Mouse (Mus musculus) kidney, embryonic 15.5 days (tissue): ENCODE results near the gene Lztr1. TPM values are rescaled to one million over a fixed set of nuclear protein-coding genes. Genes with fewer than 3 reads are reported as not detected.
A peak's percentile ranks its signal among the peaks of the same experiment; 100 is the strongest.
"Not testable (repeated sequence)": the region's sequence is repeated elsewhere in the genome, so short reads cannot be mapped to it uniquely, and the experiment has no call there.

Experiments used
- ATAC-seq: fragments of 200-750 bp; cut with Nextera tagmentation; replicated peaks from 2 replicates; pipeline ENCODE4 v1.8.0; 2017; ENCODE audit warnings: moderate TSS enrichment; ENCODE audit not compliant: low FRiP score
- H3K27ac ChIP-seq: fragments of 300-500 bp; sonication (generic); 2 replicates; pipeline ENCODE4 v1.5.1; 2015; ENCODE audit warnings: mild to moderate bottlenecking, inconsistent platforms
- H3K27me3 ChIP-seq: fragments of 300-500 bp; sonication (generic); 2 replicates; pipeline ENCODE4 v1.6.1; 2015; ENCODE audit warnings: inconsistent platforms
- H3K36me3 ChIP-seq: fragments of 300-500 bp; sonication (generic); 2 replicates; pipeline ENCODE4 v1.6.1; 2015; ENCODE audit warnings: inconsistent platforms
- H3K4me1 ChIP-seq: fragments of 300-500 bp; sonication (generic); 2 replicates; pipeline ENCODE4 v1.6.1; 2015; ENCODE audit warnings: inconsistent platforms
- H3K4me2 ChIP-seq: fragments of 300-500 bp; sonication (generic); 2 replicates; pipeline ENCODE4 v1.6.1; 2015; ENCODE audit warnings: moderate library complexity, mild to moderate bottlenecking, inconsistent platforms
- H3K4me3 ChIP-seq: fragments of 300-500 bp; sonication (generic); replicated peaks from 2 replicates; pipeline ENCODE4 v1.5.1; 2015; ENCODE audit warnings: mild to moderate bottlenecking, inconsistent platforms
- H3K9ac ChIP-seq: fragments of 300-500 bp; sonication (generic); 2 replicates; pipeline ENCODE4 v1.6.1; 2015; ENCODE audit warnings: mild to moderate bottlenecking, inconsistent platforms
- H3K9me3 ChIP-seq: fragments of 300-500 bp; sonication (generic); replicated peaks from 2 replicates; pipeline ENCODE4 v1.6.1; 2016; ENCODE audit warnings: inconsistent platforms
- WGBS: fragments of 180-500 bp; shearing (Covaris S2); methylation state at CpG from one replicate; pipeline ENCODE4 v1.1.7; 2015; ENCODE audit warnings: mixed read lengths; 5-methylcytosine and 5-hydroxymethylcytosine counted together
- polyA plus RNA-seq: library from polyadenylated mRNA; unstranded; fragments of >200 nt; fragmentation: Nextera tagmentation; extraction: Ambion mirVana; gene quantifications from 2 replicates; pipeline ENCODE4 v1.2.1, GENCODE M21; 2015

Lztr1 gene
- polyA plus RNA-seq, 1 experiment from 2014 or later = 96.0 TPM

DNA sequence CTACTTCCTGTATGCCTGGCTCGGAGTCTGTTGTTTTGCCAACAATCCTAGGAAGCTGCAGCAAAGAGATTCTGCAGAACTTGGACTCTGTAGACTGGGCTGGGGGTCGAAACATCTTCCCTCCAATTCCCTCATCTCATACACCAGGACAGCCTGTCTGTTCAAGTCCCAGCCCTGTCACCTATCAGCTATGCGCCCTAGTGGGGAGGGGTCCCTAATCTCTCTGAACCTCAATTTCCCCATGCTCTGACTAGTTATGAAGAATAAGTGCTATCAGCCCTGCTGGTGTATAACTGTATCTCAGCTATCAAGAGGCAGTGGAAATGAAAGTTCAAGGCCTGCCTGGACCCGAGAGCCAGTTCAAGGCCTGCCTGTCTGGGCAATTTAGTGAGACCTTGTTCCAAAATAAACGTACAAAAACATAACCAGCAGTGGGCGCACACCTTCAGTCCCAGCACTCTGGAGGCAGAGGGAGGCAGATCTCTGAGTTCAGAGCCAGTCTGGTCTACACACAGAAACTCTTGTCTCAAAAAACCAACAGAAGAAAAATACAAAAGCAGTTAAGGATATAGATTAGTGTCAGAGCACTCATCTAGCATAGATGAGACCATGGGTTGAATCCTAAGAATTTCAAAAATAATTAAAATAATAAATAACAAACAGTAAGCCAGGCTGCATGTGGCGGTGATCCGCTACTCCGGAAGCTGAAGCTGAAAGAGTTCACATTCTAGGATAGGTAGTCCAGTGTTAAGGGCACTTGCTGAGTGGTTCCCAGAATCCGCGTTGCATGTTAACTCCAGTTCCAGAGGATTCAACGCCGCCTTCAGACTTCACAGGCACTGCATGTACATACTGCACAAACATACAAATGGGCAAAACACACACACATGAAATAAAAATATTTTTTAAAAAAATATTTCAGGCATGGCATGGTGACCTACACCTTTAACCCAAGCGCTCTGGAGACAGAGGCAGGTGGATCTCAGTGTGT lies 19.7 kb upstream of the Lztr1 start:
- Histone ChIP-seq H3K4me2 (peak overlapping the region; percentile 93), H3K9ac (peak overlapping the region; percentile 41; the same call in 1 of the 2 replicates), H3K4me1 (peaks cover 13% of the 10 kb centered on the region), H3K27ac (no peak overlapping the region), H3K27me3 (peaks cover 21% of the 10 kb centered on the region), H3K9me3 (no peaks in the 10 kb centered on the region), H3K36me3 (peaks cover 39% of the 10 kb centered on the region), H3K4me3 (peak overlapping the region; percentile 53)
- 48% methylated on average over 14 of the region's 14 CpGs for WGBS
- ATAC-seq = no peak

DNA sequence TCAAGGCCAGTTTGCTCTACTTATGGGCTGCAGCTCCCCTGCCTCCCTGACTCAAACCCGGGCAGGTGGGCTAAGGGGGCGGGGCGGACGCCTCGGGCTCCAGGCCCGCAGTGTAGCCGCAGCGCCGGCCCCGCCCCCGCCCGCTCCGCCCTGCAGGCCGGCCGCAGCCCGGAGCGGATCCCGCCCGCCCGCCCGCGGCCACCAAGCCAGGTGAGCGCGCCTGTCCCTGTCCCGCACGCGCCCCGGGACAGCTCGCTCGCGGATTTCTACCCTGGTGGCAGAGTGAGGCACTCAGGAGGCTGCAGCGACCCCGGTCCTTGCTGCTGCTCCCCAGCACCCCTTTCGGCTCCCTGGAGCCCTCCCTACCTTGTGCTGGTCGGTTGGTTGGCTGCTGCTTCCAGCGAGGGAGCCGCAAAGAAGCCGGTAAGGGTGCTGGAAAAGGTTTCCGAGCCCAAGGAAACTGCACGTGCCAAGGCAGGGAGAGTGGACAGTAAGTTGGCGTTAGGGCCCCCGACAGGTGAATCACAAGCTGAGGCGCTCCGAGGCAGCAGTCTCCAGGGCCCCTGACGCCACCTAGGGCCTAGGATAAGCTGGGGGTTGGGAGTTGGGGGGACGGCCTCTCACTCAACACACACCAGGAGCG lies 18.9 kb upstream of the Lztr1 start, which contains the start of gene Aifm3:
Aifm3 (plus strand) TSS at position 143 of the 643 bp plus-strand sequence.
- ATAC-seq = peak; percentile 84
- H3K9me3 ChIP-seq = no peaks in the 10 kb centered on the region
- H3K9ac ChIP-seq = peak within 1 kb of the TSS; percentile 41
- peak within 1 kb of the TSS; percentile 53 for H3K4me3 ChIP-seq
- H3K4me1 ChIP-seq = peaks cover 13% of the 10 kb centered on the region
- H3K36me3 ChIP-seq = peaks cover 31% of the 10 kb centered on the region
- peak within 1 kb of the TSS; percentile 93 for H3K4me2 ChIP-seq
- peaks cover 21% of the 10 kb centered on the region for H3K27me3 ChIP-seq
- WGBS = 2% methylated on average over 35 of the region's 47 CpGs
- H3K27ac ChIP-seq = no peak within 1 kb of the TSS

DNA sequence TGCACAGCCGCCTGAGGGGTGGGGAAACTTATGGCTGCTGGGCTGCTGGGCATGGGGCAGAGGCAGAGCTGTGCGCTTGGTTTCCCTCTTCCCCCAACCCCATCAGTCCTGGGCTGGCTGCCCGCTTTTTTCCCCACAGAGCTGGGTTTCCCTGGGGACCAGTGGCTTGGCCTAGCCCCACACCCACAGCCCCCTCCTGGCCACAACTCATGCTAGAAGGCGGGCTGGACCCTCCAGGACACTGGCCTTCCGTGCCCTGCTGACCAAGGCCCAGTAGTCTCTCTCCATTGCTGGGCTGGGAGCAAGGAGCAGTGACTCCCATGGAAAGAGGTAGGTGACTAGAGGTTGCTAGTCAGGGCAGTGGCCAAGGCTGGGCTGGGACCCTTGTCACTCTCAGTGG lies 17.3 kb upstream of the Lztr1 start:
- 88% methylated on average over 5 of the region's 5 CpGs for WGBS
- no peaks in the 10 kb centered on the region for H3K9me3 ChIP-seq
- no peak overlapping the region for H3K4me3 ChIP-seq
- H3K4me1 ChIP-seq = peaks cover 14% of the 10 kb centered on the region
- no peak overlapping the region for H3K9ac ChIP-seq
- peaks cover 15% of the 10 kb centered on the region for H3K36me3 ChIP-seq
- peaks cover 21% of the 10 kb centered on the region for H3K27me3 ChIP-seq
- ATAC-seq = no peak
- H3K27ac ChIP-seq = no peak overlapping the region
- H3K4me2 ChIP-seq = no peak overlapping the region

DNA sequence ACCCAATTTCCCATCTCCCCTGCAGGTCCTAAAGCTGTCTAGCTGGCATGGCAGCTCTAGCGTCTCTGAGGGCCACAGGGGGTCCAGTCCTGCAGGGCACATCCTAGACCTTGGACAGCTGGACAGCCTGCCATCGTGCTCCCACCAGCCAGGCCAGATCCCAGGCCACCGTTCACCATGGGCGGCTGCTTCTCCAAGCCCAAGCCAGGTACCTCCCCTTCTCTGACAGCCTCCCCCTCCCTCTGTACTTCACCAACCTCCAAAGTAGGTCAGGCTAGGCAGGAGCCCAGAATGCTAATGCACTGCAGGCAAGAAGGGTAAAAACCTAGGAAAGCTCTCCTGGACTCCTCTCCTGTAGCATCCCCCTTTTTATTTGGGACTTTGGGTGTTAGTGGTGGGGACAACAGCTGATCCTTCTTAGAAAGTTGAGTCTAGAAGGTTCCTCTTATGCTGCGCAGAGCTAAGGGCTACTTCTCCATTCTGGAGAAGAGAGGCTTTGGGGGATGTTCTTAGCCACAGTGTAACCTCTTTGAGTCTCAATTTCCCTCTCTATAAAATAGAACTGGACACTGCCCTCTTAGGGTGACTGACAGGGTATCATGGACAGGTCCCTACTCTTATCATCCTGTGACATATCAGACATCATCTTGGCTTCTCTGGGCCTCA lies 16.5 kb upstream of the Lztr1 start:
- no peak overlapping the region for H3K9ac ChIP-seq
- no peak overlapping the region for H3K4me2 ChIP-seq
- H3K27ac ChIP-seq = no peak overlapping the region
- ATAC-seq = no peak
- H3K36me3 ChIP-seq = peaks cover 7% of the 10 kb centered on the region
- no peak overlapping the region for H3K4me3 ChIP-seq
- peaks cover 22% of the 10 kb centered on the region for H3K4me1 ChIP-seq
- no peaks in the 10 kb centered on the region for H3K9me3 ChIP-seq
- H3K27me3 ChIP-seq = peaks cover 21% of the 10 kb centered on the region
- 68% methylated on average over 5 of the region's 5 CpGs for WGBS

DNA sequence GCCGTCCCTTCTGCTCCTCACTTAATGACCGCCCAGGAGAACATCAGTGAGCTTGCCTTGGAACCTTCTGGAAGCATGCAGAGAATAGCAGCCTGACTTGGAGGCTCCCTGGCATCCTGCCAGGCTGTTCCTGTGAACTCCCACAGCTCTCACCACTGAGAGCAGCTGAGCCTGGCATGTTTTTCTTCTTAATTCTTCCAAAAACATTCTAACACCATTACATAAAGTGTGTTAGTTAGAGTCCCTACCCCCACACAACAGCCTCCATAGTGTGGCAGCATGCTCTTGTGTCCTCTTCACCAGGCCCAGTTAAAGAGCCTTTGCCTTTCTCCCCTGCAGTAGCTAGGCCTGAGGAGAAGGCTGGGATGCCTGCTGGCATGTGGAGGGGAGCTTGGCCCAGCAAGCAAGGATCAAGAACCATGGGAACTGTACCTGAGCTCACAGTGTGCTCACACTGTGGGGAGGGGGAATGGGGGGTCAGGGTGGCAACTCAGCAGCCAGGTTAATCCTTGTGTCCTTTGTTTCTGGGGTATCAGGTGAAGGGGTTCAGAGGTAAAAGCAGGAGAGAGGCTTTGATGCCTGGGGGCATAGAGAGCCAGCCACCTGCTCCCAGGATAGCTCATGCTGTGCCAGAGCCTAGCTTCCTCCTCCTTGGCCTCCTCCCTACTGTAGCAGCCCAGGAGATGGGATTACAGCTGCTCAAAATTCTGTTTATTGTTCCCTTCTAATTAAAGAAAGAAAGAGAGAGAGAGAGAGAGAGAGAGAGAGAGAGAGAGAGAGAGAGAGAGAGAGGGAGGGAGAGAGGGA lies 11.8 kb upstream of the Lztr1 start:
- Histone ChIP-seq H3K27me3 (peaks cover 4% of the 10 kb centered on the region; the same call in 1 of the 2 replicates), H3K4me2 (no peak overlapping the region), H3K4me1 (peaks cover 12% of the 10 kb centered on the region), H3K27ac (no peak overlapping the region; the same call in 1 of the 2 replicates), H3K4me3 (no peak overlapping the region), H3K9me3 (no peaks in the 10 kb centered on the region), H3K9ac (no peak overlapping the region), H3K36me3 (no peaks in the 10 kb centered on the region)
- 0 out of 2 replicates have a peak, but pooled peaks have one; percentile 18 for ATAC-seq
- WGBS = 52% methylated on average over 2 of the region's 2 CpGs

DNA sequence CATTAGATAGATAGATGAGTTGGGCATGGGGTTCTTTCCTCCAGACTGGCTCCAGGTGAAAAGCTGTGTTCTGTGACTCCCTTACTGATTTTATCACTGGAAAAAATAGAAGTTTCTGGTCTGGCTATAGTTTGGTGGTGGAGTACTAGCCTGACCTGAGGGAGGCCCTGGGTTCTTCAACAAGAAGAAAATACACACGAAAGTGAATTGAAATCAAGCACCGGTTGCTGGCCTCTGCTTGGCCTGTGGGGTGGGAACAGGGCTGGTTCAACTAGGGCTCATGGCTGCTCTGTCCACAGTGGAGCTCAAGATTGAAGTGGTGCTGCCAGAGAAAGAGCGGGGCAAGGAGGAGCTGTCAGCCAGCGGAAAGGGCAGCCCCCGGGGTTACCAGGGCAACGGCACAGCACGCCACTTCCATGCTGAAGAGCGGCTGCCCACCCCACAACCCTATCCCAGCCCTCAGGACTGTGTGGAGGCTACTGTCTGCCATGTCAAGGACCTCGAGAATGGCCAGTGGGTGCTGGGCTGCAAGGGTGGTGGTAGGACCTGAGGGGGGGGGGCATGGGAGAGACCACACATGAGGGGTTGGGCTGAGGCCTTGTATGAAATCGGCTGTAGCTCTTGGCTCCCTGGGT lies 9.1 kb upstream of the Lztr1 start:
- Histone ChIP-seq H3K27ac (no peak overlapping the region), H3K4me2 (no peak overlapping the region), H3K27me3 (no peaks in the 10 kb centered on the region; the same call in 1 of the 2 replicates), H3K4me1 (peaks cover 12% of the 10 kb centered on the region), H3K4me3 (no peak overlapping the region), H3K9me3 (no peaks in the 10 kb centered on the region), H3K9ac (no peak overlapping the region), H3K36me3 (no peaks in the 10 kb centered on the region)
- peak; percentile 56; the same call in 1 of the 2 replicates for ATAC-seq
- WGBS = 30% methylated on average over 10 of the region's 10 CpGs

DNA sequence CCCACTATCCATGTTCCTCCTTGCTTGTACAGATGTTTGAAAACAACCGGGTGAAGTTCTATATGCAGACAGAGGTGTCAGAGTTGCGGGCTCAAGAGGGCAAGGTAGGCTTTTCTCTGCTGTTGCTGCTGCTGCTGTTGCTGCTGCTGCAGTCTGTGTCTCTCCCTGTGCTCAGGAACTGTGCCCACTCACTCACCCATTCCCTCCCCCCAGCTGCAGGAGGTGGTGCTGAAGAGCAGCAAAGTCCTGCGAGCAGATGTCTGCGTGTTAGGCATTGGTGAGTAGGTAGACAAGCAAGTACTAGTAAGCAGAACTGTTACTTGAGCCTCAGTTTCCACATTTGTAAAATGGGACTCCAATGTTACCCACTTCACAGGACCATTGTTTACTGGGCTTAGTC lies 5.8 kb upstream of the Lztr1 start:
- Histone ChIP-seq H3K27ac (no peak overlapping the region), H3K4me2 (no peak overlapping the region), H3K4me3 (no peak overlapping the region), H3K36me3 (no peaks in the 10 kb centered on the region), H3K4me1 (peaks cover 4% of the 10 kb centered on the region; the same call in 1 of the 2 replicates), H3K9me3 (no peaks in the 10 kb centered on the region), H3K27me3 (no peaks in the 10 kb centered on the region; the same call in 1 of the 2 replicates), H3K9ac (no peak overlapping the region)
- WGBS = 73% methylated on average over 4 of the region's 4 CpGs
- no peak for ATAC-seq

DNA sequence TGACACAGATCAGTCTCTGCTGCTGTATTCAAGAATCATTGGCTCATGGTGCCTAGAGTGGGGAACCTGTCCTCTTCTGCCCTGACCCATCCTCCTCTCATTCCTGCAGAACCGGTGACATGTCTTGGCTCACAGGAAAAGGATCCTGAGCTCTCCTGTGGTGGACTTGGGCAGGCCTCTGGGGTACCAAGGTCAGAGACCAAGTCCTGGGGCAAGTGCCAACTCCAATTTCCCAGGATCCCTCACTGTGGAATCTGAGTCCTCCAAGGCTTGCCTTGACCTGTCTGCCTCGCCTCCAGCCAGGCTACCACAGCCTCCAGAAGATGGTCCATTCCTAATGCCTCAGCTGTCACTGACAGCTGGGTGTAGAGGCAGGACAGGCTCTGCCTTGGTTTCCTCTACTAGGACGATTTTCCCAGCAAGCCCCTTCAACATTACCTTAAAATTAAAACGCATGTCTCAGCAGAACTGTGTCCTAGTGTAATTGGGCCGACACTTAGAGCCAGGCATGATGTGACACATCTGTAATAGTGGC lies 1.4 kb upstream of the Lztr1 start:
- peaks cover 13% of the 10 kb centered on the region for H3K36me3 ChIP-seq
- H3K4me3 ChIP-seq = no peak overlapping the region
- ATAC-seq = no peak
- no peak overlapping the region for H3K4me2 ChIP-seq
- no peak overlapping the region for H3K9ac ChIP-seq
- peaks cover 21% of the 10 kb centered on the region for H3K4me1 ChIP-seq
- H3K9me3 ChIP-seq = no peaks in the 10 kb centered on the region
- no peak overlapping the region for H3K27ac ChIP-seq
- no peaks in the 10 kb centered on the region; the same call in 1 of the 2 replicates for H3K27me3 ChIP-seq
- 82% methylated on average over 5 of the region's 5 CpGs for WGBS

DNA sequence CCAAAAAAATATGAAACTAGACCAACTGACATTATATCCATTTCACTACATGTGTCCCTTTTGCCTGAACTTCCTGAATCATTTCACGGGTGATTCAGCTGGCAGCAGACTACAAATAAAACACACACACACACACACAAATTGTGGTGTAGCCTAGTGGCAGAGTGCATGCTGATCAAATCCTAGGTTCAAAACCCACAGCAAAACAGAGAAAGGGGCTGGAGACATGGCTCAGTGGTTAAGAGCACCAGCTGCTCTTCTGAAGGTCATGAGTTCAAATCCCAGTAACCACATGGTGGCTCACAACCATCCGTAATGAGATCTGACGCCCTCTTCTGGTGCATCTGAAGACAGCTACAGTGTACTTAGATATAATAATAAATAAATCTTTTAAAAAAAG lies 457 bp upstream of the Lztr1 start:
- WGBS = 33% methylated on average over 3 of the region's 3 CpGs
- H3K4me2 ChIP-seq = peak overlapping the region; percentile 71
- H3K9me3 ChIP-seq, H3K27me3 ChIP-seq, ATAC-seq: not testable (repeated sequence)
- peaks cover 23% of the 10 kb centered on the region for H3K36me3 ChIP-seq
- peak overlapping the region; percentile 97 for H3K27ac ChIP-seq
- peak overlapping the region; percentile 90 for H3K9ac ChIP-seq
- peak overlapping the region; percentile 83 for H3K4me3 ChIP-seq
- H3K4me1 ChIP-seq = peaks cover 21% of the 10 kb centered on the region

DNA sequence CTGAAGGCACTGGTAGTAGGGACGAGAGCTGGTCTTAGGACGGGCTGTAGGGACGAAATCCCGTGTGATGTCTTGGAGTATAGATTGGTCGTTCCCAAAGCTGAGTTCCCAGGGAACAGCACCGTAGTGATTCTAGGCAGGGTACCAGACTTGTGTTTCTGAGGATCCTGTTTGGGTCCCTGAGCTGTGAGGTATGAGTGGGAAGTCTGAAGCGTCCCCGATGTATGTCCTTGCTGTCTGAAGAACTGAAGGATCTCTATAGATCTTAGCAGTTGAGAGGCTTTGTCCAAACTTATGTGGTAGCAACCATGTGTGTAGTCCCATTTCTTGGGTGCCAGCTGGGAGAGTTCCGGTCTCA lies 731 bp downstream of the Lztr1 start:
- H3K9ac ChIP-seq = peak overlapping the region; percentile 90
- H3K27me3 ChIP-seq = no peaks in the 10 kb centered on the region
- peak overlapping the region; percentile 71 for H3K4me2 ChIP-seq
- WGBS = 10% methylated on average over 9 of the region's 9 CpGs
- H3K4me1 ChIP-seq = peaks cover 21% of the 10 kb centered on the region
- no peak; the same call in 1 of the 2 replicates for ATAC-seq
- H3K4me3 ChIP-seq = peak overlapping the region; percentile 83
- peaks cover 35% of the 10 kb centered on the region for H3K36me3 ChIP-seq
- H3K9me3 ChIP-seq = no peaks in the 10 kb centered on the region
- peak overlapping the region; percentile 97 for H3K27ac ChIP-seq
